Mouse (Mus musculus) hindbrain, embryonic 12.5 days (tissue): ENCODE results near the gene Rergl. TPM values are rescaled to one million over a fixed set of nuclear protein-coding genes. Genes with fewer than 3 reads are reported as not detected.

Experiments
- ATAC-seq: fragments of 200-750 bp; cut with Nextera tagmentation; 2 replicates; pipeline ENCODE4 v1.8.0; 2017; ENCODE audit warnings: moderate TSS enrichment; ENCODE audit not compliant: low FRiP score
- H3K27ac ChIP-seq: fragments of 300-500 bp; sonication (generic); 2 replicates; pipeline ENCODE4 v1.5.1; 2016; ENCODE audit warnings: mild to moderate bottlenecking
- H3K27me3 ChIP-seq: fragments of 300-500 bp; sonication (generic); 2 replicates; pipeline ENCODE4 v1.6.1; 2016; ENCODE audit warnings: mild to moderate bottlenecking
- H3K36me3 ChIP-seq: fragments of 300-500 bp; sonication (generic); 2 replicates; pipeline ENCODE4 v1.6.1; 2016; ENCODE audit warnings: mild to moderate bottlenecking
- H3K4me1 ChIP-seq: fragments of 300-500 bp; sonication (generic); 2 replicates; pipeline ENCODE4 v1.6.1; 2016
- H3K4me2 ChIP-seq: fragments of 300-500 bp; sonication (generic); replicated peaks from 2 replicates; pipeline ENCODE4 v1.6.1; 2016; ENCODE audit warnings: mild to moderate bottlenecking
- H3K4me3 ChIP-seq: fragments of 300-500 bp; sonication (generic); 2 replicates; pipeline ENCODE4 v1.5.1; 2016; ENCODE audit warnings: mild to moderate bottlenecking
- H3K9ac ChIP-seq: fragments of 300-500 bp; sonication (generic); 2 replicates; pipeline ENCODE4 v1.6.1; 2016; ENCODE audit warnings: mild to moderate bottlenecking, moderate library complexity
- H3K9me3 ChIP-seq: fragments of 300-500 bp; sonication (generic); replicated peaks from 2 replicates; pipeline ENCODE4 v1.6.1; 2016; ENCODE audit warnings: mild to moderate bottlenecking
- WGBS: fragments of 180-500 bp; shearing (Covaris S2); methylation state at CpG from one replicate; pipeline ENCODE4 v1.1.7; 2016; 5-methylcytosine and 5-hydroxymethylcytosine counted together
- polyA plus RNA-seq: library from polyadenylated mRNA; unstranded; fragments of >200 nt; fragmentation: Nextera tagmentation; extraction: Ambion mirVana; gene quantifications from 2 replicates; pipeline ENCODE4 v1.2.1, GENCODE M21; 2016

Gene Rergl
- polyA plus RNA-seq: not detected in 2 replicates

GRCm38 (mm10) chr6:139501876-139502275 lies at the start of gene Rergl:
Gene Rergl, minus strand, starts transcription at chr6:139501976.
- no peak within 1 kb of the TSS for H3K9ac ChIP-seq
- no peaks in the 10 kb centered on the region for H3K4me1 ChIP-seq
- WGBS: 42% methylated on average over 1 of the region's 1 CpGs
- H3K27me3 ChIP-seq: no peaks in the 10 kb centered on the region
- H3K4me3 ChIP-seq: no peak within 1 kb of the TSS
- no peak within 1 kb of the TSS for H3K27ac ChIP-seq
- H3K4me2 ChIP-seq: no peak within 1 kb of the TSS
- ATAC-seq: no peak
- no peaks in the 10 kb centered on the region for H3K9me3 ChIP-seq
- no peaks in the 10 kb centered on the region for H3K36me3 ChIP-seq

GRCm38 (mm10) chr6:139538469-139538868 lies 36.7 kb upstream of the Rergl start:
- no peaks in the 10 kb centered on the region for H3K27me3 ChIP-seq
- no peak overlapping the region for H3K27ac ChIP-seq
- H3K4me2 ChIP-seq: no peak overlapping the region
- 59% methylated on average over 2 of the region's 2 CpGs for whole genome bisulfite sequencing
- no peaks in the 10 kb centered on the region for H3K4me1 ChIP-seq
- no peak overlapping the region for H3K9ac ChIP-seq
- ATAC-seq: no peak
- no peak overlapping the region for H3K4me3 ChIP-seq
- no peaks in the 10 kb centered on the region for H3K9me3 ChIP-seq
- H3K36me3 ChIP-seq: no peaks in the 10 kb centered on the region

GRCm38 (mm10) chr6:139525406-139525805 lies 23.6 kb upstream of the Rergl start:
- Histone ChIP-seq H3K9ac (no peak overlapping the region), H3K9me3 (no peaks in the 10 kb centered on the region), H3K27me3 (no peaks in the 10 kb centered on the region), H3K4me2 (no peak overlapping the region), H3K36me3 (no peaks in the 10 kb centered on the region), H3K4me3 (no peak overlapping the region), H3K4me1 (no peaks in the 10 kb centered on the region), H3K27ac (no peak overlapping the region)
- no peak for ATAC-seq

- Histone ChIP-seq H3K9me3 (no peaks in the 10 kb centered on the region), H3K4me2 (no peak overlapping the region), H3K27ac (no peak overlapping the region), H3K4me3 (no peak overlapping the region), H3K36me3 (no peaks in the 10 kb centered on the region), H3K4me1 (no peaks in the 10 kb centered on the region), H3K9ac (no peak overlapping the region), H3K27me3 (no peaks in the 10 kb centered on the region)
- ATAC-seq: no peak
- WGBS: 41% methylated on average over 5 of the region's 5 CpGs
Observed at GRCm38 (mm10) chr6:139524288-139524687, 22.5 kb upstream of the Rergl start.

- Histone ChIP-seq H3K27me3 (no peaks in the 10 kb centered on the region), H3K9ac (no peak overlapping the region), H3K4me1 (no peaks in the 10 kb centered on the region), H3K27ac (no peak overlapping the region), H3K4me3 (no peak overlapping the region), H3K36me3 (no peaks in the 10 kb centered on the region), H3K4me2 (no peak overlapping the region), H3K9me3 (no peaks in the 10 kb centered on the region)
- WGBS: 83% methylated on average over 3 of the region's 3 CpGs
- no peak for ATAC-seq
Observed at GRCm38 (mm10) chr6:139514938-139515510, 13.2 kb upstream of the Rergl start.

- H3K9ac ChIP-seq: no peak overlapping the region
- no peaks in the 10 kb centered on the region for H3K4me1 ChIP-seq
- H3K36me3 ChIP-seq: no peaks in the 10 kb centered on the region
- no peak overlapping the region for H3K4me2 ChIP-seq
- no peak for ATAC-seq
- no peak overlapping the region for H3K4me3 ChIP-seq
- H3K9me3 ChIP-seq: no peaks in the 10 kb centered on the region
- no peaks in the 10 kb centered on the region for H3K27me3 ChIP-seq
- H3K27ac ChIP-seq: no peak overlapping the region
Observed at GRCm38 (mm10) chr6:139479730-139480129, 22.0 kb downstream of the Rergl start.

- H3K4me1 ChIP-seq: no peaks in the 10 kb centered on the region
- no peaks in the 10 kb centered on the region for H3K9me3 ChIP-seq
- no peaks in the 10 kb centered on the region for H3K27me3 ChIP-seq
- ATAC-seq: no peak
- no peak overlapping the region for H3K4me2 ChIP-seq
- H3K9ac ChIP-seq: no peak overlapping the region
- H3K27ac ChIP-seq: no peak overlapping the region
- 76% methylated on average over 6 of the region's 6 CpGs for WGBS
- no peak overlapping the region for H3K4me3 ChIP-seq
- no peaks in the 10 kb centered on the region for H3K36me3 ChIP-seq
Observed at GRCm38 (mm10) chr6:139464980-139465379, 36.8 kb downstream of the Rergl start.

- Histone ChIP-seq H3K4me1 (no peaks in the 10 kb centered on the region), H3K27me3 (no peaks in the 10 kb centered on the region), H3K4me2 (no peak overlapping the region), H3K27ac (no peak overlapping the region), H3K36me3 (no peaks in the 10 kb centered on the region), H3K4me3 (no peak overlapping the region), H3K9ac (no peak overlapping the region), H3K9me3 (no peaks in the 10 kb centered on the region)
- 84% methylated on average over 2 of the region's 2 CpGs for WGBS
- no peak for ATAC-seq
Observed at GRCm38 (mm10) chr6:139464292-139464691, 37.5 kb downstream of the Rergl start.

- H3K27me3 ChIP-seq: no peaks in the 10 kb centered on the region
- no peaks in the 10 kb centered on the region for H3K9me3 ChIP-seq
- H3K4me1 ChIP-seq: no peaks in the 10 kb centered on the region
- 30% methylated on average over 5 of the region's 5 CpGs for WGBS
- ATAC-seq: no peak
- no peak overlapping the region for H3K9ac ChIP-seq
- H3K27ac ChIP-seq: no peak overlapping the region
- H3K4me3 ChIP-seq: no peak overlapping the region
- no peaks in the 10 kb centered on the region for H3K36me3 ChIP-seq
- no peak overlapping the region for H3K4me2 ChIP-seq
Observed at GRCm38 (mm10) chr6:139461094-139461493, 40.7 kb downstream of the Rergl start.

GRCm38 (mm10) chr6:139460470-139460869 lies 41.3 kb downstream of the Rergl start:
- H3K4me2 ChIP-seq: no peak overlapping the region
- no peak overlapping the region for H3K4me3 ChIP-seq
- no peaks in the 10 kb centered on the region for H3K27me3 ChIP-seq
- H3K9ac ChIP-seq: no peak overlapping the region
- 88% methylated on average over 10 of the region's 10 CpGs for WGBS
- H3K36me3 ChIP-seq: no peaks in the 10 kb centered on the region
- H3K27ac ChIP-seq: no peak overlapping the region
- ATAC-seq: no peak
- H3K4me1 ChIP-seq: no peaks in the 10 kb centered on the region
- H3K9me3 ChIP-seq: no peaks in the 10 kb centered on the region

GRCm38 (mm10) chr6:139443999-139444398 lies 57.8 kb downstream of the Rergl start:
- Histone ChIP-seq H3K9ac (no peak overlapping the region), H3K4me3 (no peak overlapping the region)
- ATAC-seq: no peak

More at GRCm38 (mm10) chr6:139443999-139444398, 57.8 kb downstream of the Rergl start:
- Histone ChIP-seq H3K4me2 (no peak overlapping the region), H3K27ac (no peak overlapping the region), H3K9me3 (no peaks in the 10 kb centered on the region), H3K27me3 (no peaks in the 10 kb centered on the region), H3K4me1 (no peaks in the 10 kb centered on the region), H3K36me3 (no peaks in the 10 kb centered on the region)
- WGBS: 93% methylated on average over 2 of the region's 2 CpGs
